Mouse (Mus musculus) stomach, postnatal 0 days (tissue): ENCODE measurements around the gene Reps1.

Experiments used
- CTCF ChIP-seq: IDR thresholded peaks from 2 replicates; pipeline ENCODE4 v1.5.1; 2016; ENCODE audit warnings: antibody characterized with exemption, low read depth, mild to moderate bottlenecking, moderate library complexity
- EP300 ChIP-seq: optimal IDR thresholded peaks from 2 replicates; pipeline ENCODE3; 2016; ENCODE audit warnings: antibody characterized with exemption

DNA sequence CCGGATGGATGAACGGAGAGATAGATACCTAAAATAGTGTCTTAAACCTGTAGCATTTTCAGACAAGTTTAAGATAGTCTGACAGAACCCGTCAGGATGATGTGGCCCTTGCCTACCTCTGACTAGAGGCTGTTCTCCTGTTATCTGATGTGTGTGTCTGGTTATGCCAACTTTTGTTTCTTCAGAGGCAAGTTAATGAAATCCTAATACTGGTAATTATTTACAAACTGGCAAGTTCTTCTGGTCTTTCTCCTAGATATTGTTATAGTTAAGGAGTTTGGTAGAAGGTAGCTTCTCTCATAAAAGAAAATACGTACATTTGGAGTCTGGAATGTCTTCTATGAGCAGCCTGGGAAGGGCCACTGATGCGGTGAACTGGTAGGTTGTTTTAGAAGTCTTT is 74.6 kb downstream of the Reps1 start:
- TF ChIP-seq EP300 = no peak
- no peak for TF ChIP-seq CTCF
